Mouse (Mus musculus) neural tube, embryonic 11.5 days (tissue): Measurements from ENCODE around the gene Hs6st2. TPM values are rescaled to one million over a fixed set of nuclear protein-coding genes. Genes with fewer than 3 reads are reported as not detected.

Experiments used
- ATAC-seq: fragments of 200-750 bp; cut with Nextera tagmentation; 2 replicates; pipeline ENCODE4 v1.8.0; 2017; ENCODE audit warnings: moderate number of reproducible peaks, mild to moderate bottlenecking, moderate TSS enrichment, moderate library complexity; ENCODE audit not compliant: insufficient read depth, low FRiP score, low TSS enrichment
- DNase-seq: peaks from one replicate; pipeline ENCODE4 v3.0.0-alpha.2; 2015; ENCODE audit warnings: low spot score
- H3K27ac ChIP-seq: fragments of 300-500 bp; sonication (generic); 2 replicates; pipeline ENCODE4 v1.5.1; 2014; ENCODE audit warnings: low read depth, mild to moderate bottlenecking, low read length
- H3K27me3 ChIP-seq: fragments of 300-500 bp; sonication (generic); 2 replicates; pipeline ENCODE4 v1.6.1; 2014; ENCODE audit warnings: mild to moderate bottlenecking, low read length, mixed read lengths; ENCODE audit not compliant: control insufficient read depth, insufficient read depth
- H3K36me3 ChIP-seq: fragments of 300-500 bp; sonication (generic); 2 replicates; pipeline ENCODE4 v1.6.1; 2014; ENCODE audit warnings: mild to moderate bottlenecking, low read length, moderate library complexity, mixed read lengths; ENCODE audit not compliant: control insufficient read depth, insufficient read depth
- H3K4me1 ChIP-seq: fragments of 300-500 bp; sonication (generic); 2 replicates; pipeline ENCODE4 v1.6.1; 2014; ENCODE audit warnings: low read length, mixed read lengths; ENCODE audit not compliant: control insufficient read depth, insufficient read depth
- H3K4me2 ChIP-seq: fragments of 300-500 bp; sonication (generic); 2 replicates; pipeline ENCODE4 v1.6.1; 2014; ENCODE audit warnings: low read depth, mild to moderate bottlenecking, moderate library complexity
- H3K4me3 ChIP-seq: fragments of 300-500 bp; sonication (generic); 2 replicates; pipeline ENCODE4 v1.5.1; 2014; ENCODE audit warnings: low read depth, low read length
- H3K9ac ChIP-seq: fragments of 300-500 bp; sonication (generic); 2 replicates; pipeline ENCODE4 v1.6.1; 2014; ENCODE audit warnings: mild to moderate bottlenecking, low read length
- H3K9me3 ChIP-seq: fragments of 300-500 bp; sonication (generic); 2 replicates; pipeline ENCODE4 v1.6.1; 2016; ENCODE audit warnings: low read length; ENCODE audit not compliant: control insufficient read depth
- WGBS: fragments of 180-500 bp; shearing (Covaris S2); extraction: QIAGEN DNeasy Blood & Tissue Kit; methylation state at CpG from one replicate; pipeline ENCODE4 v1.1.7; 2014; 5-methylcytosine and 5-hydroxymethylcytosine counted together
- polyA plus RNA-seq: library from polyadenylated mRNA; unstranded; fragments of >200 nt; fragmentation: Nextera tagmentation; extraction: Ambion mirVana; gene quantifications from 2 replicates; pipeline ENCODE4 v1.2.1, GENCODE M21; 2014

The Hs6st2 gene
- polyA plus RNA-seq, 1 experiment from 2014 or later, result 16.8 TPM

GRCm38 (mm10) chrX:51680428-51681169, 1.1 kb downstream of the Hs6st2 start:
- Histone ChIP-seq H3K9me3 (no peaks in the 10 kb centered on the region), H3K9ac (peak overlapping the region; percentile 63), H3K27me3 (peaks cover 4% of the 10 kb centered on the region; the same call in 1 of the 2 replicates), H3K4me2 (peak overlapping the region; percentile 71), H3K4me3 (peak overlapping the region; percentile 42), H3K27ac (no peak overlapping the region), H3K36me3 (no peaks in the 10 kb centered on the region), H3K4me1 (no peaks in the 10 kb centered on the region)
- 13% methylated on average over 62 of the region's 70 CpGs for WGBS
- ATAC-seq (peak; percentile 75), DNase-seq (peak; percentile 70)

GRCm38 (mm10) chrX:51679601-51680427, 1.8 kb downstream of the Hs6st2 start:
- Histone ChIP-seq H3K27ac (no peak overlapping the region), H3K4me1 (no peaks in the 10 kb centered on the region), H3K36me3 (no peaks in the 10 kb centered on the region), H3K4me3 (peak overlapping the region; percentile 42), H3K4me2 (peak overlapping the region; percentile 71), H3K9me3 (no peaks in the 10 kb centered on the region), H3K9ac (peak overlapping the region; percentile 63), H3K27me3 (peaks cover 4% of the 10 kb centered on the region; the same call in 1 of the 2 replicates)
- WGBS, result 29% methylated on average over 46 of the region's 46 CpGs
- peak; percentile 8; the same call in 1 of the 2 replicates for ATAC-seq
- DNase-seq, result peak; percentile 12

GRCm38 (mm10) chrX:51658236-51658635, 23.4 kb downstream of the Hs6st2 start:
- no peaks in the 10 kb centered on the region for H3K27me3 ChIP-seq
- H3K9me3 ChIP-seq, result no peaks in the 10 kb centered on the region
- no peak overlapping the region for H3K27ac ChIP-seq
- H3K4me2 ChIP-seq, result no peak overlapping the region
- no peaks in the 10 kb centered on the region for H3K4me1 ChIP-seq
- DNase-seq (no peak), ATAC-seq (no peak)
- no peaks in the 10 kb centered on the region for H3K36me3 ChIP-seq
- H3K9ac ChIP-seq, result no peak overlapping the region
- H3K4me3 ChIP-seq, result no peak overlapping the region
- WGBS, result 35% methylated on average over 2 of the region's 2 CpGs

- H3K9ac ChIP-seq, result no peak overlapping the region
- WGBS, result 86% methylated on average over 3 of the region's 3 CpGs
- no peaks in the 10 kb centered on the region for H3K27me3 ChIP-seq
- no peaks in the 10 kb centered on the region for H3K36me3 ChIP-seq
- ATAC-seq, result no peak
- H3K4me3 ChIP-seq, result no peak overlapping the region
- H3K4me2 ChIP-seq, result no peak overlapping the region
- no peaks in the 10 kb centered on the region for H3K9me3 ChIP-seq
- H3K27ac ChIP-seq, result no peak overlapping the region
- H3K4me1 ChIP-seq, result no peaks in the 10 kb centered on the region
- no peak for DNase-seq
Observed at GRCm38 (mm10) chrX:51642661-51643257, 38.9 kb downstream of the Hs6st2 start.

GRCm38 (mm10) chrX:51635756-51636155, 45.9 kb downstream of the Hs6st2 start:
- Histone ChIP-seq H3K9me3 (no peaks in the 10 kb centered on the region), H3K9ac (no peak overlapping the region), H3K4me3 (no peak overlapping the region), H3K27me3 (no peaks in the 10 kb centered on the region), H3K4me1 (no peaks in the 10 kb centered on the region), H3K4me2 (no peak overlapping the region), H3K36me3 (no peaks in the 10 kb centered on the region), H3K27ac (no peak overlapping the region)
- 70% methylated on average over 7 of the region's 7 CpGs for WGBS
- DNase-seq, result no peak
- no peak for ATAC-seq

GRCm38 (mm10) chrX:51631376-51631775, 50.3 kb downstream of the Hs6st2 start:
- no peak overlapping the region for H3K27ac ChIP-seq
- no peak for DNase-seq
- no peaks in the 10 kb centered on the region for H3K9me3 ChIP-seq
- H3K4me3 ChIP-seq, result no peak overlapping the region
- ATAC-seq, result no peak
- H3K4me1 ChIP-seq, result no peaks in the 10 kb centered on the region
- no peaks in the 10 kb centered on the region for H3K36me3 ChIP-seq
- no peak overlapping the region for H3K9ac ChIP-seq
- no peaks in the 10 kb centered on the region for H3K27me3 ChIP-seq
- WGBS, result 61% methylated on average over 2 of the region's 2 CpGs
- no peak overlapping the region for H3K4me2 ChIP-seq

GRCm38 (mm10) chrX:51614384-51615004, 67.2 kb downstream of the Hs6st2 start:
- Histone ChIP-seq H3K27ac (no peak overlapping the region), H3K36me3 (no peaks in the 10 kb centered on the region), H3K4me2 (no peak overlapping the region), H3K9ac (no peak overlapping the region), H3K4me1 (no peaks in the 10 kb centered on the region), H3K4me3 (no peak overlapping the region), H3K9me3 (no peaks in the 10 kb centered on the region), H3K27me3 (no peaks in the 10 kb centered on the region)
- 28% methylated on average over 7 of the region's 7 CpGs for WGBS
- no peak for ATAC-seq
- DNase-seq, result peak; percentile 12

GRCm38 (mm10) chrX:51610743-51611142, 70.9 kb downstream of the Hs6st2 start:
- no peaks in the 10 kb centered on the region for H3K36me3 ChIP-seq
- H3K27me3 ChIP-seq, result no peaks in the 10 kb centered on the region
- no peaks in the 10 kb centered on the region for H3K4me1 ChIP-seq
- H3K4me2 ChIP-seq, result no peak overlapping the region
- H3K9me3 ChIP-seq, result no peaks in the 10 kb centered on the region
- no peak overlapping the region for H3K27ac ChIP-seq
- H3K9ac ChIP-seq, result no peak overlapping the region
- ATAC-seq (no peak), DNase-seq (no peak)
- 47% methylated on average over 1 of the region's 1 CpGs for WGBS
- H3K4me3 ChIP-seq, result no peak overlapping the region
